Mouse (Mus musculus) cerebellum, adult 2 months (tissue): ENCODE measurements at regions not wholly inside any gene's neighbourhood (a gene's known extent, or its start where the extent isn't known, plus 50 kb on each side); places are given as distances from the start of the nearest gene placed in this dataset.

Experiments used
- DNase-seq, 2 experiments: peaks; one replicate each; pipeline ENCODE4 v3.0.0; 2021
- H3K27ac ChIP-seq: fragments of 200-500 bp; 2 replicates; pipeline ENCODE4 v1.5.1; 2012; ENCODE audit warnings: low read length, control low read depth, inconsistent platforms; ENCODE audit not compliant: insufficient read depth
- H3K27me3 ChIP-seq: fragments of 200-500 bp; 2 replicates; pipeline ENCODE4 v1.6.1; 2012; ENCODE audit warnings: inconsistent platforms, mild to moderate bottlenecking, low read length, moderate library complexity; ENCODE audit not compliant: control insufficient read depth, insufficient read depth
- H3K4me1 ChIP-seq: fragments of 200-500 bp; 2 replicates; pipeline ENCODE4 v1.6.1; 2011; ENCODE audit warnings: low read length; ENCODE audit not compliant: control insufficient read depth, insufficient read depth
- H3K4me3 ChIP-seq: fragments of 200-500 bp; replicated peaks from 2 replicates; pipeline ENCODE3; 2011; ENCODE audit warnings: mild to moderate bottlenecking, low read depth, low read length, control low read depth; ENCODE audit not compliant: insufficient read depth
- CTCF ChIP-seq: fragments of 200-500 bp; IDR thresholded peaks from 2 replicates; pipeline ENCODE4 v1.5.1; 2011; ENCODE audit warnings: low read depth, mild to moderate bottlenecking, control low read depth, low read length, moderate library complexity, borderline replicate concordance; ENCODE audit not compliant: insufficient read depth
- POLR2A ChIP-seq: fragments of 200-500 bp; IDR thresholded peaks from 2 replicates; pipeline ENCODE4 v1.6.1; 2011; ENCODE audit warnings: low read length, control low read depth, borderline replicate concordance; ENCODE audit not compliant: insufficient read depth
- WGBS: fragments of 180-500 bp; shearing (Covaris S2); methylation state at CpG from one replicate; pipeline ENCODE4 v1.1.7; 2018; 5-methylcytosine and 5-hydroxymethylcytosine counted together

DNA sequence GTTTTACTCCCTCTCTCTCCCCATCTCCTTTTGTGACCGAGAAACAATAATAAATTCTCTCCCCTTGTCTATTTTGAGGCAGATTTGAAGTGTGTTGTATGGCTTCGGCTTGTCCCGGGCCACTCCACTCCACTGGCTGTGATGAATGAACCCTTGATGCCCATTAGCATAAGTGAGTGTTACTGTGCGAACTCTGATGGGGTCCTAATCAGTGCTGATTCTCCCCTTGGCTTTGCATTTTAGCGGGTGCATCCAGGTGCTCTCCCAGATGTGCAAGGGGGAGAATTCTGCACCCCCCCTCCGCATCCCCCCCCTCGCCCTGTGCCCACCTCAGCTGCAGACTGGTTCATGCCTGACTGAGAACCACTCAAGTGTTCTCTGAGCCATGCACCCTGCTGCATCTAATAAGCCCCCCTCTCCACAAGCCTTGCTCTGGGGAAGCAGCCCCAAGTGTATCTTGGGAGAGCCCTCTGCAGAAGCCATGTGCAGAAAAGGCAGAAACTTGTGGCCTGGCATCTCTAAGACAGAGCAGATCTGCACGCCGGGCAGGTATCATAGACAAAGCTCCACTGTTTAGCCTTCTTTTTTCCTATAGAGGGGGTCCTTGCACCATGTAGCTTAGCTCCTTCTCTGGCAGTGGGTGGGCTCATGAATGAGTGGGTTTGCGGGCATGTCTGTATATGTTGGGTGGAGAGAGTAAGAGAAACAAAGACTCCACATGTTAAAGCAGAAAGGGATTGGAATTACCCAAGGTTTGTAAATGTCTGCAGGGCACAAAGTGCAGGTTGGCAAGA is 507.5 kb downstream of the Slc4a3 start:
- Histone ChIP-seq H3K27ac (no peak overlapping the region), H3K27me3 (no peaks in the 10 kb centered on the region), H3K4me1 (no peaks in the 10 kb centered on the region), H3K4me3 (no peak overlapping the region)
- no peak for DNase-seq
- TF ChIP-seq CTCF (no peak), POLR2A (no peak)
- WGBS: 39% methylated on average over 10 of the region's 10 CpGs

DNA sequence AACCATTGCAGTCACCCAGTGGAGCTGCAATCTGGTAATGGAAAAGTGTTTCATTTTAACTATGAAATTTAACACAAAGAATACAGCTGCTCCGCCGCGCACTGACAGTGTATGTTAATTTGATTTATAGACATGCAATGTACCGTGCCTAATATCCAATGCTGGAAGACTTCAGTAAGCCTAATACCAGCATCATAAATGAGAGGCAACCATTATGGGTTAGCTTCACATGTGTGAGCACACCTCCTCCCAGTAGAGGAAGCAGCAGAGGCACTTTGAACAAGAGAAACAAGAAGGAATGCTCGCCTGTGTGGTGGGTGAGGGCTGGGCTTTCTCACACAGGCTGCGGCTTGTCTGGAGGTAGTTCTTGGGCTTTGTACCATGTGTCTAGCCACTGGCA is 519.7 kb downstream of the Slc4a3 start:
- Histone ChIP-seq H3K27me3 (no peaks in the 10 kb centered on the region), H3K4me1 (peaks cover 5% of the 10 kb centered on the region; the same call in 1 of the 2 replicates), H3K4me3 (no peak overlapping the region), H3K27ac (no peak overlapping the region)
- 67% methylated on average over 6 of the region's 6 CpGs for WGBS
- no peak for DNase-seq
- TF ChIP-seq CTCF: no peak
- no peak for TF ChIP-seq POLR2A

DNA sequence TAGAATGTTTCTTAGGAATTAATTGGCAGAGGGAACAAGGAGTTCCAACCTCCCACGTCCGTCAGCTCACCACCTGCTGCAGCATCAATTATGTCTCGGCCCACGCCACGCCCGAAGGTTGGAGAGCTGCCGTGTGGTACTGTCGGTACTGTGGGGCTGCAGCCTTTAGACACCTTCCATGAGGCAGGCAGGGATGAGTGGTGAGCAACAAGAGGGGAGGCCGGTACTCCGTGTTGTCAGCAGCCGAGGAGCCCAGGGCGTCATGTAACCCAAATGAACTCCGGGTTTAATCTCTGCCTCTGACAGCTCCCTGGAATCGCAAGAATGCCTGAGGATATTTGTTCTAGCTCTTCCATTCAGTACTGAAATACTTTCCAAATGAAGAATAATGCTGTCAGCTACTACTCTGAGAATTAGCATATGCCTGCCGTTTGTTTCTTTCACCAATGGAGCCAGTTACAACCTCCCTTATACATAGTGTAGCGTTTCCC is 524.8 kb downstream of the Slc4a3 start:
- 72% methylated on average over 16 of the region's 16 CpGs for WGBS
- TF ChIP-seq POLR2A (no peak), CTCF (no peak)
- H3K4me1 ChIP-seq: peaks cover 5% of the 10 kb centered on the region; the same call in 1 of the 2 replicates
- peak in 1 of 2 experiments; percentile 8 for DNase-seq
- no peak overlapping the region for H3K4me3 ChIP-seq
- no peak overlapping the region for H3K27ac ChIP-seq
- H3K27me3 ChIP-seq: no peaks in the 10 kb centered on the region

DNA sequence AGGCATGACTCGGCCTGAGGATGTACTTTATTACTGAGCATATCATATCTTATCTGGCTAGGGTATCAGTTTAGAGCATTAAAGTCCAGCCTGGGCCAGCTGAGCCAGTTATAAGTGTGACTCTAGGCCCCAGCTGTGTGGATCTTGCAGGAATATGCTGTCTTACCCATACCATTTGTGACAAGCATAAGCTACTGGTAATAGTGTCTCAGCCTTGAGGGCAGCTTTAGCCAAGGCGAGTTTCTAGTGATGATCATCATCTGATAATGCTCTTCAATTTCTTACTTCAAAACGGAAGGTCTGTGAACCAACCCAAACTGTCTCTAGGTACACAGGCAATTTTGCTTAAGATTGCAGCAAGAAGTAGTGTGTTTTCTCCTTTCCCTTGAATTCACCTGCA is 529.1 kb downstream of the Slc4a3 start:
- H3K27ac ChIP-seq: no peak overlapping the region
- TF ChIP-seq CTCF (no peak), POLR2A (no peak)
- H3K4me1 ChIP-seq: no peaks in the 10 kb centered on the region
- WGBS: 88% methylated on average over 3 of the region's 3 CpGs
- DNase-seq: no peak
- H3K4me3 ChIP-seq: no peak overlapping the region
- no peaks in the 10 kb centered on the region for H3K27me3 ChIP-seq

DNA sequence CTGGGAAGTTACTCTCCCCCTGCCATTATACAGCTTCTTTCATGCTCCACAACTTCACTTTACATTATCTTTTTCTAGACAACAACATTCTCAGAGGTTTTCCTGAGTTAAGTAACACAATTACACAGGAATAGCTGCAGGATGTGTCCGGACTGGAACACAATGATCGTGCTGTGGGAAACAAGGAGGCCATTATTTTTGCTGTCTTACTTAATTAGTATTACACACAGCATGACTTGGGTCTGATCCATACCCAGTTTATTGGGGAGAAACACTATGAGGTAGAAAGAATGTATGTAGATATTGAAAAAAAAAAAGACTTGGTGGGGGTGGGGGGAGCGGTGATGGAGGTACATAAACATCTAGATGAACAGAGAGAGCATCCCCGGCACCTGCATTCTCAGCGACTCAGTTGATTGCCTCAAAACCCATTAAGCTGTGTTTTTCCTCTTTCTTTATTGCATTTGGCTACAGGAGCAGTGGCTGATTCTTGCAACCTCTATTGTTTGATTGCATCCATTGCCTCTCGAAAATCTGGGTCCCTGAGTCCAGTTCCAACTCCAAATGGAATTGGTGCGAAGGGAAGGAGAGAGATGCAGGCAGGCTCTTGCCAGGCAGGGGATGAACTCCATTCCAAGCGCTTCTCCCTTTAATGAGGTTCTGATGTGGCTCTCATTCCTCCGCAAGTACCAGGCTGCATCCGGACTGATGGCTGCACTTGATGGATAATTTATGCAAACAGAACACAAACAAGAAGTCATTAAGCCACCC is 529.8 kb downstream of the Slc4a3 start:
- 32% methylated on average over 10 of the region's 10 CpGs for WGBS
- H3K4me1 ChIP-seq: no peaks in the 10 kb centered on the region
- TF ChIP-seq CTCF: no peak
- TF ChIP-seq POLR2A: no peak
- H3K27ac ChIP-seq: no peak overlapping the region
- peak in 1 of 2 experiments; percentile 12 for DNase-seq
- no peak overlapping the region for H3K4me3 ChIP-seq
- H3K27me3 ChIP-seq: no peaks in the 10 kb centered on the region

DNA sequence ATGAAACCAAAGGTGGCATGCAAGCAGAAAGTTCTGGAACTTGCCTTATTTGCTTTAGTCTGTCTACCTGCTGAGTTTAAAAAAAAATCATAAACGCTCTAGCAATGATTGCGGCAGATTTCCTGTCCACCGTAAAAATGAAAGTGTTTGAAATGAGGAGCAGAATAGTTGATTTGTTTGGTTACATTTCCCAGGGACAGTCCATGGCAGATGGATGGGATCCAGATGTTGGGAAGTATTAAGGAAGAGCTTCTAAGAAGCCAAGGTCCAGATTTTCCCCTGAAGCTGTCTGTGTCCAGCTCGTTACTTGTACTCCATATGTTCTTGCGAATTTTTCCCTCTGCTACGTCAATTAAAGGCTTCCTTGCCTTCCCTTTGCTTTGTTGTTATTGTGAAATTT is 534.2 kb downstream of the Slc4a3 start:
- 89% methylated on average over 6 of the region's 6 CpGs for WGBS
- no peak for TF ChIP-seq CTCF
- TF ChIP-seq POLR2A: no peak

DNA sequence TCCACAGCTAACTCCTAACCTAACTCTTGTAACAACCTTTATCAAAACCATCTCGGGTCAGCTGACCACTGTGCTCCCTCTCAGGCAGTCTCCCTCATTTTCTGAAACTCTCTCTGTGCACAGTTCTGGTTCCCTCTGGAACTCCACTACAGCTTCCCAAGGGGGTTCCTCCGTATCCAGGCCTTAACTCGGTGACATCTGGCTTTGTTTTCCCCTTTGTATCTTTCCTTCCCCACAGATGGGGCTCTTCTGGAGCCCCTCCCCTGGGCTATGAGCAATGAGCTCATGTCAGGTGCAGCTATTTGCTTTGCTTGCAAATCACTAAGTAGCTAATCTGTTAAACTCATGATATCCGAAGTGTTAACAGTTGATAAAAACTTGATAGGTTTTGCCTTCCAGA is 535.6 kb downstream of the Slc4a3 start:
- TF ChIP-seq CTCF (no peak), POLR2A (no peak)
- no peaks in the 10 kb centered on the region for H3K4me1 ChIP-seq
- no peaks in the 10 kb centered on the region for H3K27me3 ChIP-seq
- H3K27ac ChIP-seq: no peak overlapping the region
- 59% methylated on average over 4 of the region's 4 CpGs for WGBS
- no peak overlapping the region for H3K4me3 ChIP-seq
- DNase-seq: no peak

More for the DNA sequence above, 534.2 kb downstream of the Slc4a3 start:
- Histone ChIP-seq H3K4me3 (no peak overlapping the region), H3K4me1 (no peaks in the 10 kb centered on the region), H3K27me3 (no peaks in the 10 kb centered on the region), H3K27ac (no peak overlapping the region)
- DNase-seq: no peak
